Mouse (Mus musculus) common myeloid progenitor, adult 5-6 weeks (primary cell): Measurements from ENCODE around the gene Csgalnact2. TPM values are rescaled to one million over a fixed set of nuclear protein-coding genes. Genes with fewer than 3 reads are reported as not detected.

Source experiments
- ATAC-seq: replicated peaks from 2 replicates; pipeline ENCODE4 v1.8.0; 2016; ENCODE audit warnings: low read depth, mild to moderate bottlenecking, moderate TSS enrichment, inconsistent platforms; ENCODE audit not compliant: poor library complexity, severe bottlenecking
- total RNA-seq: library from RNA; stranded (forward); fragments of 200-1000, 187-1606 nt; gene quantifications from 2 replicates; pipeline ENCODE4 v1.2.3, GENCODE M21; 2017

The Csgalnact2 gene
- total RNA-seq, 1 experiment from 2014 or later: 145 TPM

DNA sequence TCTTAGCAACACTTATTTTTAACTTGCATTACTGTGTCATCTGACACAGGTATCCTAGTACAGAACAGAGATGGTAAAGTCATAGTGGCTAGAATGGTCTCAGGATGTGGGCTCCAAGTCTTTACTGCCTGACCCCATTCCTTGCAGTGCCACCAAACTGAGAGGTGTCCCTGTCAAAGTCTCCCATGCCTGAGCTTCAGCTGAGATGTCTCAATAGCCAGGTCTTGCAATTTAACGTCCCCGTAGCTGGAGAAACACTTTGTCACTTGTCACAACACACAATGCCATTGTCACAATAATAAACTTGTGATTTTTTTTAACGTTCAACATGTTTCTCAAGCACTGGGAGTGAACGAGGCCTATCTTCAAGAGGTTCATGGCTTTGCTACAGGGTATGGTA is 11.2 kb upstream of the Csgalnact2 start:
- no peak for ATAC-seq

DNA sequence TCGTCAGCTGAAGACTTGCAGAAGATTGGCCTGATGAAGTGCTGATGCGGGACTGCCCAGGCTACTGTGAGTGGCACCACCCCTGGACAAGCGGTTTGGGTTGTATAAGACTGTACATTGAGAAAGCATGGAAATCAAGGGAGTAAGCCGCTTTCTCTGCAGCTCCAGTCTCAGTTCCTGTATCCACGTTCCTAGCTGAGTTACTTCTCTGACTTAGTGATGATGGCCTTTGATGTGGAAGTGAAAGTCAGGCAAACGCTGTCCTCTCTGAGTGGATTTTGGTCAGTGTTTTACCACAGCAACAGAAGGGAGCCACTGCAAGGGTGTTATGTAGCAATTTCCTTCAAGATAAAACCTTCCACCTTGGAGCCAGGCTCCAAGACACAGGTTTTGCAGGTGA is 2.0 kb upstream of the Csgalnact2 start:
- ATAC-seq: peak; percentile 55

DNA sequence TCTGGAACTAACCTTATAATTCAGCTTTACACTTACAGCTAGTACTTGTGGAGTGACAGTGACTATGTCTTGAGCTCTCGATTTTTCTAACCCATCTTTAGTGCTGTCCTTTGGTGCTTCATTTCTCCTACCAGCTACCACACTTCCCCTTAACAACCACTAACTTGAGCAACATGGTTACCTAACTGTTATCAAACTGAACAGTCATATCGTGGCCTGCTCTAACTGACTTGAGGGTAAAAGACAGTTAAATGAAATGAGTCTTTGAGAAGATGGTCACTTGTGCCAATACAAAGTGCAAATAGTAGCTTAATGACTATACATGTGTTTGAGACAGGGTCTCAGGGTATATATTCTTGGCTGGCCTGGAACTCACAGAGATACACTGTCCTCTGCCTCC is 1.8 kb downstream of the Csgalnact2 start:
- ATAC-seq: peak; percentile 56

DNA sequence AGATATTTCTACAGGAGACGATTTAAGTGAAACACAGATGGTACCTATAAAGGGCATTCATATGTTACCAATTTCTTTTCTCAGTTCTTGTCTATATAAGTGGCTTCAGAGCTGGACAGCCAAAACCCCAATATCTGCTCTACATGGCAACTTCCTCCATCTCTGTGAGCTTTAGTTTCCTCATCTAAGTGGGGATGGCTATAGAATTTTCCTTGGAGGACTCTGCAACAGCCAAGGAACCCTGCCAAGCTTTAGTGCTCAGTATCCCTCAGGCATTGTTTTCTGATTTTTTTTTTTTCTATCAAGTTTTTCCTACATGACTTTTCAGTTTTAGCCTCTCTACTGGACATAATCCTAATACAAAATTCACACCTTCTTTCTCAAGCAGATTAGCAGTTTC is 4.5 kb downstream of the Csgalnact2 start:
- no peak for ATAC-seq

DNA sequence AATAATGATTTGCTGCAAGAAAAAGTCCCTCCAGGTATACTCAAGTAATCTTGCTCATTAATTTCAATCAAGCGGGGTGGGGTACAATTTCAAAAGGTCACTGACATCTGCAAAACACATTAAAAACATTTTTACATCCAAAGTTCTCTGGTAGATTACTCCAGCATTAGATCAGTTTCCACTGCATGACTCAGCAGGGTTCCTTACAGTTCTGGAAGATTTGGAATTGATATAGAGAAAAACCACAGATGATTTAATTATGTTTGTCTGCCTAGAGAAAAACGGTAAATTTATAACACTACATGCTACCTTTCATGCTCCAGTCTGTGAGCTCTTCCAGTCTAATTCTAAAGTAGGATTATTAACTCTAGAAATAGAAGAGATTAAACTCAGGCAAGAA is 8.9 kb downstream of the Csgalnact2 start:
- no peak for ATAC-seq

DNA sequence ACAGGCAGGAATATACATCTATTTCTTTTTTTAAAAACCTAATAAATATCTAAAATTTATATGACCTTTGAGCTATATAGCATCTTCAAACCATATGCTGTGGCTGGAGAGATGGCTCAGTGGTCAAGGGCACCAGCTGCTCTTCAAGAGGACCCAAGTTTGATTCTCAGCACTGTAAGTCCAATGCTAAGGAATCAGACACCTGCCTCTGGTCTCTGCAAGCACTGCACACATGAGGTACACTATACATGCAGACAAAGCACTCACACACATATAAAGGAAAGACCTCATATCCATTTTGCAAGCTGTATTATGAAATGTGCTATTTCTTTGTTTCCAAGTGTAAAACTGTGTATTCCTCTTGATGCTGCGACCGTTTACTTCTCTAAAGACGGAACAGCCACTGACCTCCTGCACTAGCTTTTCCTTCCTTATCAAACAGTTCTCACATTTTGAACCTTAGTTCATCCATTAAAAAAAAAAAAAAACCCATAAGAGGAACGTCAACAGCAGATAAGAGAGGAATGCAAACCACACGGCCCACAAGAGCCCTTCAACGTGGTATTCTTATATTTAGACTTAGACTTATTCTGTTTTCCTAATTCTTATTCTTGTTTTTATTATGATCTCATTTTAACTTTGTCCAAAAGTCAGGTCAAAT is 11.0 kb downstream of the Csgalnact2 start:
- peak; percentile 77 for ATAC-seq

DNA sequence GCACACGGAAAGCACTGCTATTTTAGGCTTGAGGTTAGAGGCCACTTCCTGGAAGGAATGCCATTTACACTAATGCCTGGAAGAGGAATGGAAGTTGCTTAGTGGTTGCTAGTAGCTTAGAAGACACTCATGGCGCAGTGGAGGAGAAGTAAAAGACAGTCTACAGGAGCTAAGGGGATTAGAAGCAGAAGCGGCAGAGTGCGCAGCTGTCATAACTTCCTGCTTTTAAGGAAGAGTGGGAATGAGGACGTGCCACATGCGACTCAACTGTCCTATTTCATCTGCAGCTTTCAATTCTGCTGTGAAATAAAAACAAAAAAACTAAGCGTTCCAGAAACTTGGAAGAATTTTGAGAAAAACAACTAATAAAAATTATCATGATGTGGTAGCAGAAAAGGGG is 11.7 kb downstream of the Csgalnact2 start:
- ATAC-seq: peak; percentile 43

DNA sequence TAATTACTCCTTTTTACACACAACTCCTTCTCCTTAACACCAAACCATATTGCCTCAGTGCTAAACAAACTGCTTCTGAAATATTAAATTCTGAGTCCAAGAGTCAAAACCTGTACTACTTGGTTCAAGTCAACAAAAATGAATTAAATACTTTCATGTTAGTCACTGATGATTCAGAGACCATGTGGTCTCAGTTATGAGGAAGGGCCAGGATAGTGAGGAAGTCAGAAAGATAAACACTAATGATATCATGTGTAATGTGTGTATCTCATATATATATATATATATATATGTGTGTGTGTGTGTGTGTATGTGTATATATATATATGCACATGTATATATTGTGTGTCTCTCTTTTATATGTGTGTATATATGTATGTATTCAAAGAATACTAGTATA is 12.4 kb downstream of the Csgalnact2 start:
- ATAC-seq: no peak

DNA sequence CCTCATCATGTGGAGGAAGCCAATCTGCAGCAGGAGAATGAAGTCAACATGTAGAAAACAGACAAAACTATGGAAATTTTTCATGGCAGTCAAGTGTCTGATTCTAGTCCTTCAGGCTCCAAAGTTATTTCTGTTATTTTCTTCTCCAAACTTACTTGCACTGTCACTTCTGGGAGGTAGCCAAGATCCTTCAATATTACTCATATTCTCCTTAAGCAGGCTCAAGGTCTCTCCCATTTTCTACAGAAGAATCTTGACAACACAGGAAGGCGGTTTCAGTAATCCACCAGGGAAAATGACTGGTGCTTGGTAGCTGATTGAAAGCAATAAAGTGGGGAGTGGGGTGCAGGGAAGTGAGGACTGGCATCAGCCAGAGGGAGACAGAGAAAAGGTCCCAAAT is 16.2 kb downstream of the Csgalnact2 start:
- no peak for ATAC-seq

DNA sequence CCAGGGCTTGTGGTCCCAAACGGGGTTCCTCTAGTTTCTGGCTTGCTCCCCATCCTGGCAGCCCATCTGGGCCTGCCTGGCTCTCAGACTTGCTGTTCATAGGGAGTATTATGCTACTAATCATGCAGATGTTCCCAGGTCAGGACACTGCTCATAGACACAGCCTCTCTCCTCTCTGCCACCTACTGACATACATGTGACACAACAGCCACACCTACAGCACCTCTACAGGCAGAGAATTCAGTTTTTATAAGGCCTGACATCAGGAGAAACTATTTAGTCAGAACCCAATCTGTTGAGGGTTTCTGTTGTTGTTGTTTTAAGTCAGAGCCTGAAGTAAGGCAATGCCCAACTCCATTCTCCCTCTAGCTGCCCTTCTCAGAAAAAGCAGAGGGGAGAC is 27.1 kb downstream of the Csgalnact2 start:
- 0 out of 2 replicates have a peak, but pooled peaks have one; percentile 8 for ATAC-seq

DNA sequence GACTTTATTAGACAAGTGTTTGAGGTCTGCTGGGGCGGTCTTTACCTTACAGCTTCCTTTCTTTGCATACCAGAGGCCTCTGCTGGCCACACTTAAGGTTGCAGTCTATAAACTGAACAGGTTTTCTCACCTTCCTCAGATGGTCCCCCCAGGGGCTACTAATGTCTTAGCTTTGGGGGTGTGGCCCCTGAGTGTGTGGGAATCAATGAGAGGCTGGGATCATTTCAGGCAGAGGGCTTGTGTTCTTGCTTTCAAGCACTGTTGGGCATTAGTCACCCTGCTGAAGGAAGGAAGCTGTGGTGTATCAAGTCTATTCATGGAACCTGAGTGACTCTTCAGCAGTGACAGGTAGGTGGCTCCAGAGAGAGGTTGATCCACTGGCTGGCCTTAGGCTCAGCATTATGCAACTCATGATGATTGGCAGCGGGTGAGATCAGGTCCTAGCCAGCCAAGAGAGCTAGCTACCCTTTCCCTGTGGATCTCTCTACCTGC is 39.6 kb downstream of the Csgalnact2 start:
- peak; percentile 79 for ATAC-seq

DNA sequence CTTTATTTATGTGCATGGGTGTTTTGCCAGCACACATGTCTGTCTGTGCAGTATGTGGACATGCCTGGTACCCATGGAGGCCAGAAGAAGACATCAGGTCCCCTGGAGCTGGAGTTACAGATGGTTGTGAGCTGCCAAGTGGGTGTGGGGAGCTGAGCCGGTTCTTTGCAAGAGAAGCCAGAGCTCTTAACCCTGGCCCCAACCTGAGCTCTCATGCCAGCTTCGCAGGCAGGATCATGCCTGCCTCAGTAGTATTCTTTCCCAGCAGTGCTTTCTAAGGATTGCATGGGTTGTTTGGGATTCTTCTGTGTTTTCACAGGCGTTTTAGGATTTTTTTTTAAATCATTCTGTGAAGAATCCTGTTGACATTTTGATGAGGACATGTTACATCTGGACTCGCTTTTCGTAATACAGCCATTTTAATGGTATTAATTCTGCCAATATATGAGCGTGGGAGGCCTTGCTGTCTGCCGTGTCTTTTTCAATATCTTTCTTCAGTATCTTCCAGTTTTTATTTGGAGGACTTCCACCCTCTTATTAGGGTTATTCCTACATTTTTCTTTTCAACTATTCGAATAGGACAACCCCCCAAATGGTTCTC is 41.1 kb downstream of the Csgalnact2 start:
- no peak for ATAC-seq

DNA sequence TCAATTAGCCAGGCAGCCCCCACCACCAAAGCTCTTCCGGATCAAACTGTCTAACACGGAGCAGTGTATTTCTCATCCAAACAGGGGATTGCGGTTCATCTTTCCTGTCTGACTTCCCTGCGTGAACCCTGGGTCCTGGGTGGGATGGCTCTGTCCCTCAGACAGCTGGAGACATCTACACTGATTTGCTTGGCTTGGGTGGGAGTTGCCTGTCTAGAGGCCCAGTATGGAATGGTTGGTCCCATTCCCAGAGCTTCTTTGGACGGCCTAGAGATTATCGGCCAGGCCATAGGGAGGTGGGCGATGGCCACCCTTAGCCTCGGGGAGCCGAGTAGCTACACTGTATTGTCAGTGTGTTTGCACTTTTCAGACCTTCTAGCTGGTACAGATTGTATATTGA is 48.1 kb downstream of the Csgalnact2 start:
- ATAC-seq: no peak

DNA sequence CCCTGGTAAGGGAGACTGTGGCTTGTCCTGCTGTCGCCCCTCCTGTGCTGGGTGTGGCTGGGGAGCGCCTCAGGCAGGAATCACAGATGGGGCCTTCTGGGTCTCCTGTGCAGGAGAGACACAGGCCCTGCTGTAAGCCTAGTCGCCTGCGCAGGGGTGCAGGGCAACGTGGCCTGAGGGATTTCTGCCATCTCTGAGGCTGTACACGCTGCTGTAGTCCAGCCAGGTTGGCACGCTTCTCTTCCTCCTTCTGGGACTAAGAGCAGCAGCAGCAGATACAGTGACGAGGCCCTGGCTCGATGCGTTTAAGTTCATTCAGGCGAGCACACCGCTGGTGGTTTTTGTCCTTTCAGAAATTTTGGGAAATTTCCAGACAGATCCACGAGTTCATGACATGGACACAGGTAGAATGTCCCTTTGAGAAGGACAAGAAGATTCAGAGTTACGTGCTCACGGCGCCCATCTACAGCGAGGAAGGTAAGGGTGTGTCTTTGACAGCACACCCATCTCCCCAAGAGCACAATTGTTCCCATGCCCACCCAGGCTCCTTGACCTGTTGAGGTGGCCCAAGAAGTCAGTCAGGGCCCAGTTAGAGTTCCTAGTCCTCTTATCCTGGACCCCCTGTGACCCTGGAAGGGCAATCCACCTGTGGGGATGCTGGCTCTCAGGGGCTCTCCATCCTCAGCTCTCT is 50.0 kb downstream of the Csgalnact2 start:
- no peak for ATAC-seq

DNA sequence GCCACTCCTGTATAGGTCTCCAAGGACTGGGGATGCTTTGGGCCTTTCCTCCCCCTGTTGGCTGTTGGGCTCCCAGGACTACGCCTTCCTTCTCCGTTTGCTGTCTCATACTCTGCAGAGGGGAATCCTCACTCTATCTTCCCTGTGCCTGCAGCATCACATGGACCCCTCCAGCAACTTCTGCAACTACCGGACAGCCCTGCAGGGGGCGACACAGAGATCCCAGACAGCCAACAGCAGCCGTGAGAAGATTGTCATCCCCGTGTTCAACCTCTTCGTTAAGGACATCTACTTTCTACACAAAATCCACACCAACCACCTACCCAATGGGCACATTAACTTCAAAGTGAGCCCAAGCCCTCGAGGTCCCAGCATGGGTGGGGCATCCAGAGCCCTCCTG is 51.0 kb downstream of the Csgalnact2 start:
- peak; percentile 56; the same call in 1 of the 2 replicates for ATAC-seq

DNA sequence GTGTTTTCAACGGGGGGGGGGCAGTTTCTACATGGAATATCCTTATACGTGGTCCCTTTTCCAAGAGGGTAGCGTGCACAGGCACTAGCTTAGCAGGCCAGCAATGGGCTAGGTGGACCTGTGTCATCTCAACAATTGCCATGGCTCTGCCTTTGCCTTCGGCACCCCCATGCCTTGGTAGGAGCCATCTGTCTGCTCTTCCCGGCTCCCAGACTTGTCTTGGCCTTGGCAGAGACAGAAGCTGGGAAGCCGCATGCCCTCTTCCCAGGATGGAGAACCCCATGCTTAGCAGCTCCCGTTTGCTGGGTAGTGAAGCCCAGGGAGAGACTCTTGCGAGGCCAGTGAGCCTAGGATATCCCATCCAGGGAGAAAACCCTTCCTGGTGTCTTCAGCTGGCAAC is 54.3 kb downstream of the Csgalnact2 start:
- no peak for ATAC-seq

DNA sequence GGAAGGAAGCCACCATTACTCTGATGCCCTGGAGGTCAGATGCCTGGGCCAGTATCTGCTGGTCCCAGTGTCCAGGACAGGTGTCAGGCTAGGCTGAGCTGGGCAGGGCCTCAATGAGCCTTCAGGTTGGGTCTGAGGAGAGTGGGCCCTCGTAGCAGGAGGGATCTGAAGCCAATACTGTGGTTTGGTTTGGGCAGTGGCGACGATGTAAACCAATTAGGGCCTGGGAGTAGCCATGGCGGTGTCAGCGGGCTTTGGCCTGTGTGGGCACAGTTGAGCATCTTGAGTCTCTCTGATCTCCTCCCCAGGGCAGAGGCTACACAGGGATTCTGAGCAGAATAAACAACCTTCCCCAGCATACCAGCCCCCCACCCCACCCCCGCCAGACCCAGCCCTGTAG is 55.3 kb downstream of the Csgalnact2 start:
- ATAC-seq: no peak

DNA sequence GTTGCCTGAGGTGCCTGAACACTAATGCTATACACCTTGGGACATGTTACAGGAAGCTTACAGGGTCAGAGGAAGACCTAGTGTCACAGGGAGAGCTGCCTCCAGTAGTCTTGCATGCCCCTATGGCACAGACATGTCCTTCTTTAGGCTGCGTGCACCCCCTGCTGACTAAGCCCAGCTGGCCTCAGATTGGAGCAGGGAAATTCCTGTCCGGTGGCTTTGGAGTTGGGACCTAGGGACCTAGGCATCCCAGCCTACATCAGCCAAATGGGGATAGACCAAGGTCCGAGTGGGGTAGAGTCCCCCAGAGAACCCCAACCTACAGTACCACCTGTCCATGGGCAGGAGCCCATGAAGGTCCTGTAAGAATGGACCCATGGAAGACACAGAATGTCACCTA is 56.6 kb downstream of the Csgalnact2 start:
- no peak for ATAC-seq

DNA sequence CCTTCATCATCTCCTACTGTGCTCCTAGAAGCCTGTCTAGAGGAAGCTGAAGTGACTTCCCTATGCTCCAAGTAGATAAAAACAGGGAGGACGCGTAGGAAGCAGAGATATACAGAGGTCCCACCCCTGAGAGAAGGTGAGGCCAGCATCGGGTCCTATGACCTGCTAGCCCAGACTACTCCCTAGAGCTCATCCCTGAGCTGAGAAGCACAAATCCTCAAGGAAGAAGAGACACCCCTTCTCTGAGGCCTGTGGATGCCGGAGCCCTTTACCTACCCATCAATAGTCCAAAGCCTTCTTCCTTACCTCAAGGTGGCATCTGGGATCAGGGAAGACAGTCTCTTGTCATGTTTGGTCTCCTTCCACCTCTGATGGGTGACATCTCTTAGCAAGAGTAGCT is 58.2 kb downstream of the Csgalnact2 start:
- ATAC-seq: no peak

DNA sequence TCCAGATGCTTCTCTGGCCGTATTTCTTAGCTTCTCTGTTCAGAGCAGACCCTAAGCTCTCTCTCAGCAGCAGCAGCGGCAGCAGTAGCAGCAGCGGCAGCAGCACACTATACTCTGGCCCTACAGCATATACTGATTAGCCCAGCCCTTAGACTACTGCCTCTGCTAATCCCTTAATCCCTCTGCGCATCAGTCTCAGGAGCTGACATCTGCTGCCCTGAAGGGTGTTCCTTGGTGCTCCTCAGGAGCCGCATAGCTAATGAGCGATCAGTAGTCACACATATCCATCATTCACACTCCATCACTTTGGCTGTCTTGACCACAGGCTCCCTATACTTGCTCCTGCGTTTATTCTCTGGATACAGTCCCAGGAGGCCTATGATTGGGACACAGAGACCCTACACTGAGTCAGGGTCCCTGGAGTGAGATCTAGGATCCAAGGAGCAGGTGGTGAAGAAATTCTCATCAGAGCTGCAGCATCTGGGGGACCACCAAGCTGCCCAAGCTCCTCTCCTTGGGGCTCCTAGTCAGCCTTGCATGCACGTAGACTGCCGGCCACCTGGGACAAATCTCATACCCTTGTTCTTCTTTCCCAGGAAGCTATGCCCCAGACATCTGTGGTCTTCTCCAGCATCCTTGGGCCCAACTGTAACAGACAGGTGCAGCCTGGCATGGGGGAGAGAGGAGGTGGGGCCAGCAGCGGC is 59.0 kb downstream of the Csgalnact2 start:
- no peak for ATAC-seq

DNA sequence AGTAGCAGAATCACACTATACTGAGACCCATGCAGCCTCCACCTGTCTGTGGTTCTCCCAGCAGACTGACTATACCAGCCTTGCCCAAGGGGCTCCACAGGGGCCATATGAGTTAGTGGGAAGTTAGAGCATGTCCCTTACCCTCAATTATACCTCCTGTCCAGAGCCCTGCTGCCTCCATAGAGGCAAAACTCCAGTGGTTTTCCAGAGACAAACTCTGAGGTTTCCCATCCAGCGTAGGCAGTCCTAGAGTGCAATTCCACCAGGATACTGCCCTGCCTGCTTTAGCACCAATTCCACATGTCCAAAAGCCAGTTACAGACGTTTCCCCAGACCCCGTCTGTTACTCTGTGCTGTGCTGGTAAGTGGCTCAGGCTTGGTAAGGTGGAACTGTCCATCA is 59.6 kb downstream of the Csgalnact2 start:
- no peak for ATAC-seq
